Mouse (Mus musculus): ENCODE measurements around the gene Rusc2.

Gene Rusc2

GRCm38 (mm10) chr4:43384541-43384940 is 2.8 kb downstream of the Rusc2 start:
- DNase-seq = no peak

GRCm38 (mm10) chr4:43386932-43387331 is 5.2 kb downstream of the Rusc2 start:
- DNase-seq = no peak

- no peak for DNase-seq
Measured at GRCm38 (mm10) chr4:43389390-43389789, 7.6 kb downstream of the Rusc2 start.

GRCm38 (mm10) chr4:43389845-43390440 is 8.2 kb downstream of the Rusc2 start:
- DNase-seq = peak; percentile 21

GRCm38 (mm10) chr4:43391521-43392050 is 9.8 kb downstream of the Rusc2 start:
- DNase-seq = no peak

GRCm38 (mm10) chr4:43394345-43394891 is 12.6 kb downstream of the Rusc2 start:
- peak; percentile 85 for DNase-seq

GRCm38 (mm10) chr4:43395147-43395546 is 13.4 kb downstream of the Rusc2 start:
- no peak for DNase-seq

GRCm38 (mm10) chr4:43395836-43396235 is 14.1 kb downstream of the Rusc2 start:
- DNase-seq = no peak

- no peak for DNase-seq
Measured at GRCm38 (mm10) chr4:43396381-43396780, 14.6 kb downstream of the Rusc2 start.

- DNase-seq = no peak
Measured at GRCm38 (mm10) chr4:43398014-43398413, 16.2 kb downstream of the Rusc2 start.

- DNase-seq = peak; percentile 66
Measured at GRCm38 (mm10) chr4:43398829-43399331, 17.1 kb downstream of the Rusc2 start.

GRCm38 (mm10) chr4:43399391-43400131 is 17.8 kb downstream of the Rusc2 start:
- peak; percentile 50 for DNase-seq

GRCm38 (mm10) chr4:43400976-43401375 is 19.2 kb downstream of the Rusc2 start:
- DNase-seq = no peak

GRCm38 (mm10) chr4:43401486-43401885 is 19.7 kb downstream of the Rusc2 start:
- no peak for DNase-seq

GRCm38 (mm10) chr4:43402212-43402611 is 20.4 kb downstream of the Rusc2 start:
- no peak for DNase-seq

GRCm38 (mm10) chr4:43404697-43405096 is 22.9 kb downstream of the Rusc2 start:
- DNase-seq = no peak

GRCm38 (mm10) chr4:43406162-43406971 is 24.6 kb downstream of the Rusc2 start:
- peak; percentile 71 for DNase-seq

GRCm38 (mm10) chr4:43407071-43407920 is 25.5 kb downstream of the Rusc2 start:
- no peak for DNase-seq

- DNase-seq = no peak
Measured at GRCm38 (mm10) chr4:43414761-43415160, 33.0 kb downstream of the Rusc2 start.

- no peak for DNase-seq
Measured at GRCm38 (mm10) chr4:43415221-43416070, 33.7 kb downstream of the Rusc2 start.

- no peak for DNase-seq
Measured at GRCm38 (mm10) chr4:43416071-43416490, 34.3 kb downstream of the Rusc2 start.
